Mouse (Mus musculus): ENCODE results near the gene Dcps.

The Dcps gene

DNA sequence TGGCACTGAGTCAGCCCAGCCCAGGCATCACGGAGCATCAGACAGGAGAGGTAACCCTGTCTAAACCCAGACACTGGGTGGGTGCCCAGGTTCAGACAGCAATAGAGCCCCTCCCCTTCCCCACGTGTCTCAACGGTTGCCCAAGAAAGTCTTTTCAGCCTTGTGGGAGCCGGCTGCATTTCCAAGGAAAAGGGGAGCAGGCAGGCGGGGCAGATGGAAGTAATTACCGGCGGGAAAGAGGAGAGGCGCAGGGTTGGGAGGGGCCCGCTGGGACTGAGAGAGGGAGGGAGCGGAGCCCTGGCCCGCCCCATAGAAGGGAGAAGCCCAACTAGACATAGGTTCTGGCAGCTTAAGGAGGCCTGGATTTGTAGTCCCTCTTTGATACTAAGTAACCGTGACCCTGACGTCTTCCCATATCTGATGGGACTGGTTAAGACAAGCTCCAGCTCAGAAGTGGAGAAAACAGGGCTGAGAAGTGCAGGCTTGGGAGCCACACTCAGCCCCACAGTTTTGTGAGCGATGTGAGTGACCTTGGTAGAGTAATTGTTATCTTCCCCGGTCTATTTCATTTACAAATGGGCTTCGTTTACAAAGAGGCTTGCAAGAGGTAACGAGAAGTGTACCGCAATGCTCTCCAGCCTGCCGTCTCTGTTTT lies 63.8 kb downstream of the Dcps start:
- in situ Hi-C loops (cut with MboI, MseI): loop anchor here in 1 of 2 experiments (10.0 to 25.0 kb wide), 2 partner anchors 453 to 1650 kb away; partner anchors contain the start of gene Stt3a

DNA sequence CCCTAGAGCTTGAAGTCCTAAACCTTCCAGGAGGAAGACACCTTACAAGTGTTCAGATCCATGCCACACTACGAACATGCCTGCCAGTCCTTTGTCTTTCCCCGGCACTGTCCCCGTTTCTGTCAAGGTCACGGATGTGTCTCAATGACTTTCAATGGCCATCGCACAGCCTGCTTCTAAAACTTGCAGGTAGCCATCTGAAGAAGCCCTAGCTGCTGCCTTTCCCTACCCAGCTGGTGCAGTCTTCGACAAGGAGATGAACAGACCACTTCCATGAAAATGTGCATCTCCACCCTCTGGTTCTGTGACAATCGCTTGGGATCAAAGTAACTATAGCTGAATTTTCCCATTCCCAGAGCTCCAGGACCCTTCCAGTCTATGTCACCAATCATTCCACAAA lies 64.4 kb downstream of the Dcps start:
- in situ Hi-C loops (cut with MboI, MseI): loop anchor here in 1 of 2 experiments (10.0 to 25.0 kb wide), 2 partner anchors 453 to 1651 kb away; partner anchors contain the start of gene Stt3a

DNA sequence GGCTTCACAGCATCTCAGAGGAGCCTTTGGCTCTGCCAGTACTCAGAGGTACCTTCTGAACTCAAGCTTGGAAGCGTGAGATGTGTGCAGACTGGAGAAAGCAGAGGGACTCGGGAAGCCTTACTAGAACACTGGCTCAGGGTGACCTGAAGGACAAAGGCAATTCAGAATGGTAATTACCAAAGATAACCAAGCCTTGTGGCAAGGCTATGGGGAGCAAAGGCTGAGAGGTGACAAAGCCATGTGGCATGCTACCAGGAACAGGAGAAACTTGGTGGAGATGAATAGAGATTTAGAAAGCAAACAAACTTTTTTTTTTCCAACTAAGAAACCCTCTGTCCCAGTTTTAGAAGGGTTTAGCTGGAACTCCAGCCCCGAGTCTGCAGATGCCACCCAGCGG lies 65.3 kb downstream of the Dcps start:
- in situ Hi-C loops (cut with MboI, MseI): loop anchor here in 1 of 2 experiments (10.0 to 25.0 kb wide), 2 partner anchors 454 to 1652 kb away; partner anchors contain the start of gene Stt3a

DNA sequence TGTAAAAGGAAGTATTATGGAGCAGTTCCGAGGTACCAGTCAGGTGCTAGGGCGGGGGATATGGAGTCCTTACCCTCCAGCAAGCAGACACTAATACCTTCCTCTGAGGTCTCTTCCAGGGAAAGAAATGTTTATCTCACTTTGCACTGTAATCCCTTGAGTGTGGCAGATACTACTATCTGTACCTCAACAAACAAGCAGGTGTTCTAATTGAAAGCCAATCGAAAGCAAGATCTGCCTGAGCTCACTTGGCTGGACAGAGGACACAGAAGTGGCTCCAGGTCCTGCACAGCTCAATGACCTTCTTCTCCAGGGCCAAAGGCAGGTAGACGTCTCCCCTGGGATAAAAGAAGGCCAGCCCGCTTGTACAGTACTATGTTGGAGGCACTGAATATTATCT lies 65.8 kb downstream of the Dcps start:
- in situ Hi-C loops (cut with MboI, MseI): loop anchor here in 1 of 2 experiments (10.0 to 25.0 kb wide), 2 partner anchors 455 to 1652 kb away; partner anchors contain the start of gene Stt3a

DNA sequence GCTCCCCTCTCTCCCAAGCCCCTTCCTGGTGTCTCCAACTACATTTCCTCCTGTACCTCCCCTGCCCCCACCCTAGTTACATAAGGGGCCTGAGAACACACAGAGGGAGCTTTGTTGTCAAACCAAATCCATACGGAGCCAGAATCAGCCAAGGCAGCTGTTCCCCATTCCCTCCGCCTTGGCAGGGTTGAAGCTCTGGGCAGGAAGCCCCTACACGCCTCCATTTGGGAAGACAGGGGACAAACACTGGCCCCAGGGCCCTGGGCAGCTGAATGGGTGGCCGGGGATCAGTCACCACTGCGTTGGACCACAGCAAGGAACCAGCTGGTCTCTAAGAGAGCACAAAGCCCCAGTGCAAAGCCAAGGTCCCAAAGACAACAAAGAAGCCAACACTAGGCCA lies 66.9 kb downstream of the Dcps start:
- in situ Hi-C loops (cut with MboI, MseI): loop anchor here in 1 of 2 experiments (25.0 kb wide), 1 partner anchor 1653 kb away; the partner anchor contains the start of gene Stt3a

DNA sequence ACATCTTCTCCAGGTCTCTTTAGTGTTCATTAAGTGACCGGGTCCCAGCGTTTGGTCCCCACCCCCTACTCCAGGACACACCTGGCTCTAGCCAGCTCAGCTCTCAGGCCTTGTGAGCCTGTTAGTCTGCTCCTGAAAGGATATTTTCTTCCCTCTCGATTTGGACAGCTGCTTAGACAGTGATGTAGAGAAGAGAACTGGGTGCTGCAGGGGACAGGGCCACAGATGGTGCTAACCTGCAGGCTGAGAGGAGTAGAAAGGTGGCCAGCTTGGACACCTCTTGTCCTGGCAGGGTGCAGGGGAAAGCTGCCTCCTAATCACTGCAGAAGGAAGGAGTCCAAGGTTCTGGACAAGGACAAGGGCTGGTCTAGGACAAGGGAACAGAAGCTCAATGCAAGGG lies 67.8 kb downstream of the Dcps start:
- in situ Hi-C loops (cut with MboI, MseI): loop anchor here in 1 of 2 experiments (25.0 kb wide), 1 partner anchor 1654 kb away; the partner anchor contains the start of gene Stt3a

DNA sequence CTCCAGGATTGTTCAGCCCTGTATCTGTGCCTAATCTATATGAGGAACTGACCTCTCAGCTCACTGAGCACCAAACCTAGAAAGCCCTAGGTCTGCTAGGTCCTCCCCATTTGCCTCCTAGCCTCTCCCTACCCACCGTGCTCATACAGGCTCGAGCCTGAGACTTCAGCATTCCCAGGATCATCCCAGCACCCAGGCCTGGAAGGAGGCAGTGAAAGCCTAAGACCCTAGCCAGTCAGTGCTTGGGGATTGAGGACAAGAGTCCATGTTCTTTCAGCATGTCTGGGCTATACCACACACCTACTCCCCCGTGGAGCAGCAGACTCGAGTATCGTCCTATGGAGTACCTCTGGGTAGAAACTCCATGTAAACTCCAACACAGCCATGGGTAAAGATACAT lies 68.5 kb downstream of the Dcps start:
- in situ Hi-C loops (cut with MboI, MseI): loop anchor here in 1 of 2 experiments (25.0 kb wide), 1 partner anchor 1655 kb away; the partner anchor contains the start of gene Stt3a

DNA sequence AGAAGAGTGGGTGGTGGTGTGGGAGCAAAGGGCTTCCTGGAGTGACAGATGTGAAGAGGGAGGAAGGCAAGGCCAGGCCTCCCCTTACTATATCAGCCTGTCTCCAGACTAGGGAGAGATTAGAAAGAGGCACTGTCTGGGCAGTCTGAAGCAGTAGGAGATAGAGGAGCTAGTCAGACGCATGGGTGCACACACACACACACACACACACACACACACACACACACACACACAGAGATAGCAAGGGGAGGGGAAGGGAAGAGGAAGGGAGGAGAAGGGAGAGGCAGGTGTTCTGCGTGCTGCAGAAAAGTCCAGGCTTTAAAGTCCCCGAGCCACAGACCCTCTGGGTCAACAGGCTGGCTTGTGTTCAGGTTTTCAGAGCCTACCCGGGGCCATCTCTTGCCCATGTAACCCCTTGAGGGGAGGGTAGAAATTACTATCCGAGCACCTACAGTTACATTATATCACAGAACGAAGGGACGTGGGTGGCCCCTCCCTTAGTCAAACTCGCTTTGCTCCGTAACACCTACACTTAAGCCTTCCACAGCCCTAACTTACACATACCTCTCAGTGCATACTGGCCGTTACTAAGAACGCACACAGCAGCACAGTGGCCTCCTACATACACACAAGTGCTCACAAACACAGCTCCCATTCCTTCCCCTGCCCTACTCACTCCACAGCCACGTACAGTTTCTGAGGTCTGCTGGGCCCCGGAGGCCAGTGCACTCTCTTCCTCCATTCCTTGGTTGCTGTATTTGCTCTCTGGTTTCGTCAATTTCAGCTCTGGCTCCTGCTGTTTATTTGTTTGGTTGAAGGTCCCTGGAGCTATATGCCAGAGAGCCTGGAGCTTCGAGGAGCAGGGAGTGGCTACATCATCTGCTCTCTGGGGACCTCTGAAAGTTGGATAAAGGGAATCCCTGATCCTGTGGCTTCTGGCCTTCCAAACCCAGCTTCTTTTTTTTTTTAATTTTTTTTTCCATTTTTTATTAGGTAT lies 69.7 kb downstream of the Dcps start:
- in situ Hi-C loops (cut with MboI, MseI): loop anchor here in 1 of 2 experiments (25.0 kb wide), 1 partner anchor 1656 kb away; the partner anchor contains the start of gene Stt3a

DNA sequence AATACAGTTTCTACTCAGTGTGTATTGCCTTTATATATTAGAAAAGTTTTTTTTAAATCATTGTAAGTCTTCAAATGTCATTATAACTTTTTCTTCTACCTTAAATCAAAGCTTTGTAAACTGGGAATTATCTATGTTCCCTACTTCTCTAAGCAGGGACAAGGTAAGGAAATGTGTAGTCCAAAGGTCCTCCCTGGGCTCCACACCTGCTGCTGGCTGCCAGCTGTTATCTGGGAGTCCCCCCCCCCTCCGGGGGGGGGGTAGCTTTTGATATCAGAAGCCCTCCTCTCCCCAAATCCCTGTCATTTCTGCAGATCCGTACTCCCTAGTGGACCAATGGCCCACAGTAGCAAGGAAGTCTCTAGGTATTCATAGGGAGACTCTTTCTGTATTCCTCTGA lies 70.4 kb downstream of the Dcps start:
- in situ Hi-C loops (cut with MboI, MseI): loop anchor here in 1 of 2 experiments (25.0 kb wide), 1 partner anchor 1657 kb away; the partner anchor contains the start of gene Stt3a

DNA sequence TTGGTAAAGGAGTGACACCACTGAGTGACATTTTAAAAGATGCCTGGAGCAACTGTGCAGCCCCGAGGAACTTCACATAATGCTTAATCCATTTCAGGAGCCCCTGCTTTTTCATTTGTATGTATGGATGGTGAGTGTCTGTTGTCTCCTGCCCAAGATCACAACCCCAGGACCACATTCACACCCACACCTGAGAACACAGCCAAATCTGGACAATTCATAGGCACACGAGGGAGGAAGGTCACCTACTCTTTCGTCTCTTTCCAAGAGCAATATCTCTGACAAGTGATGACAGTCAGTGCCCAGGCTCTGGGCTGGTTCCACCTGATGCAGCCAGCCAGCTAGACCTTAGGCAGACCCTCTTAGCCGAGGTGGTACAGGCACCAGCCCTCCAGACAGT lies 71.2 kb downstream of the Dcps start:
- in situ Hi-C loops (cut with MboI, MseI): loop anchor here in 1 of 2 experiments (25.0 kb wide), 1 partner anchor 1658 kb away; the partner anchor contains the start of gene Stt3a

DNA sequence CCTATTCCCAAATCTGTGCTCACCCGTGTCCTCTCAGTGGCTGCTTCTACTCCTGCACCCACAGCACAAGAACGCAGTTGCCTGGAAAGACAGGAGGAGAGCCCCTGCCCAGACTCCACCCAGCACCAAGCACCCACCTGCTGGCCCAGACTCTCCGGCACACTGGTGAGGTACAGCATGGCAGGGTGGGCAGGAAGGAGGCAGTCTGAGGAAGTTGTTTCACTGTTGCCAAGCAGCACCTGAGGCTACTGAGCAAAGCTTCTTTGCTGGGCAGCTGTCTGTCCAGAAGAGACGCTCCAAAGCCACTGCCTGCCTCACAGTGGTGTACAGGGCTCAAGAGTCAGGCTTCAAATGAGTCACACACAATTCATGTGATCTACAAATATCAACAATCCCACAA lies 77.1 kb downstream of the Dcps start:
- in situ Hi-C loops (cut with MboI, MseI): no loop called here

DNA sequence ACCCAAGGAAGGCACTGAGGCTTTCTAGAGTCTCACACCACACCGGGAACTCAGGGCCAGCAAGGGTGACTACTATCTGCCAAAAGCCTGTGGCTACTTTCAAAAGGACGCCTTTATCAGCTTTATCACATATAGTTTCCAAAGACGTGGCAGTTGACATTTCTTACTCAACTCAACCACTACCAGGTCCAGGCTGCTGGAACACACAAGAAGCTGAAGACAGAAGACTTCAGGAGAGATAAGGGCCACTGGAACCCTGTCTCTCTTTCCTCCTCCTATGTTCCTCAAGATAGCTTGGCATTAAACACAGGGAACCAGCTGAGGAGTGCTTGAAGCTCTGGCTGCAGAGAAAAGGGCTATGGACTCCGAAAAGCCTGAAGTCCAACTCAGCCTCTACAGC lies 78.0 kb downstream of the Dcps start:
- in situ Hi-C loops (cut with MboI, MseI): no loop called here

DNA sequence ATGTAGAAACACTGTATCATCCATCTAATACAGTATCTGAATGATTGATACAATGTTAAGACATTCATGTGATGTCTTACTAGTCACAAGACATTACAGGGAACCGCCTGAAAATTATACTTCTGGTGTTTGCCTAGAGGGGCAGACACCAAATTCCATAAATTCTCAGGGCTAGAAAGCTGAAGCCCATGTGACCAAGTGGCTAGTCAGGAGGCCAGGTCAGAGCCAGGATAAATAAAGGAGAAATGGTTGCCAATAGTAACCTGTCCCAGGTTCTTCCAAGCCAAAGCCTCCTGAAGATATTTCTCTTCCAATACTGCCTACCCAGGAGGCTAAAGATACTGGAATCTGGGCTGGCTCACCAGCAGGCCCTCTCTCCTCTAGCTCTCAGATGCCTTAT lies 80.1 kb downstream of the Dcps start:
- in situ Hi-C loops (cut with MboI, MseI): no loop called here

DNA sequence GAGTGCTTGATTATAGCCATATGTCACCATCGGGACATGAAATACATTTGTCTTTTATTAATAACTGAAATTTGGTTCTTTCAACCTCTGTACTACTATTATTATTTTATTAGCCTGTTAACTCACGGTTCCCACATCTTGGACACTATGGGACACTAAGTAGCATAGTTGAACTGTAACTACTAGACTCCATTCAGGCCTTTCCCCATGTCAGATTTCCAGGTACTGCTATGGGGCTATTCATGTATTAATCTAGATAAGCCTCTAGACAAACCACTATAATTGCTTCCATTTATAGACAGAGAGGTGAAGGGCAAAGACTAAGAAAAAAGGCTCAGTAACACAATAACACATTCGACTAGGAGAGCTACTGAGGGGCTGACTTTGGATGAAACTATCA lies 82.5 kb downstream of the Dcps start:
- in situ Hi-C loops (cut with MboI, MseI): no loop called here

DNA sequence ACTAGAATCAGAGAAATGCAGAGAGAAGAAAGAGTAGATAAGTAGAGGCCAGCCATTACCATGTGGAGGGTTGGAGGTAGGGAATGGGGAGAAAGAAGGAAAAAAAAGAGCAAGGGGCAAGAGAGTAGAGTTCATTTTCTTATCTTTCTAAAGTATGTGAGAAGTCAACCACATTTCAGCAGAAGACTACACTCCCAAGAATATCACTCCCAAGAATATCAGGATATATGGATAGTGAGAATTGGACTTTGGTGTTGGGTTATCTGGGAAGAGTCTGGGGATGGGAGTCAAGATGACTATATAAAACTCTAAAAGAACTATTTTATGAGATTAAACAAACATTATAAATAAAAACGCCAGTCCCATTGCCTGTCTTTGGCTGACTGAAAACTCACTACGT lies 83.0 kb downstream of the Dcps start:
- in situ Hi-C loops (cut with MboI, MseI): no loop called here
